ENCODE assay signal across 7 mouse cellular contexts in the genomic region with DNA sequence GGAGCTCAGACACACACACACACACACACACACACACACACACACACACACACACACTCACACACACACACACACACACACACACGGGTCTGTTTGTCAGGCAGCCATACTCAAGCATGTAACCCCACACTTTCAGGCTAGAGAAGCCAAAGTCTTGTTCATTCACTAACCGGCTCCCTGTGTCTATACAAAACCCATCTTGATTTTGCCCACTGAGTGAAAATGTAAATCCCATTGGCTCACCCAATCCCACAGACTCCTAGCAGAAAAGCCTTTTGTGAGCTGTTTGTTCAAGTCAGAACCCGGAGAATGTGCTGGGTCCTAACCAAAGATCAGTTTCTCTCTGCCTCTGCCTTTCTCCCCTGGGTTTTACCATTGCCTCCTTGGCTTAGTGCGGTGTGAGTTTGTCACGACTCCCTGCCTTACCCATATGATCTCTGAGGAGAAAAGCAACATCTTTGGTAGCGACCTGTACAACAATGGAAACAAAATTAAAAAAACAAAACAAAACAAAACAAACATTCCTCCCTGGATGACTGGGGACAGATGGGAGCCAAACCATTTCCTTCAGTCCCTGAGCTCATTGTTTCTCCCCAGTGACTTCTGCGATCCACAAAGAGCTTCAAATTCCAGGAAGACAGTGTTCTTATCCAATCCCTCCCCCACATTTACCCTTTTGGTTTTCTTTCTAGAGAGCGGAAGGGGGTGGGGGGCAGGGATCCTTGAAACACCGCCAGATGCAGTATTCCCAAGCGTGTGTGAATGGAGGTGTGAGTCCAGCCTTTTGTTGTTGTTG. TPM values are rescaled to one million over a fixed set of nuclear protein-coding genes. Genes with fewer than 3 reads are reported as not detected.
DNase-seq lines count a peak whose midpoint lies in the region; ATAC-seq lines count a peak whose summit lies in the region.

No protein-coding gene starts in this region.

- no peaks in the 10 kb centered on the region for H3K9me3 ChIP-seq in embryonic facial prominence, embryonic 10.5 days
- no peaks in the 10 kb centered on the region for H3K9me3 ChIP-seq in kidney, embryonic 16.5 days (ENCODE audit: low read length)
- no peaks in the 10 kb centered on the region for H3K9me3 ChIP-seq in neural tube, embryonic 12.5 days

- no peaks in the 10 kb centered on the region for H3K36me3 ChIP-seq in embryonic facial prominence, embryonic 10.5 days (replicated peaks)
- H3K36me3 ChIP-seq in kidney, embryonic 16.5 days (ENCODE audit: insufficient read depth, low read length): no peaks in the 10 kb centered on the region
- no peaks in the 10 kb centered on the region for H3K36me3 ChIP-seq in neural tube, embryonic 12.5 days

- H3K4me1 ChIP-seq in embryonic facial prominence, embryonic 10.5 days: peaks cover 15% of the 10 kb centered on the region; the same call in 1 of the 2 replicates
- peaks cover 15% of the 10 kb centered on the region for H3K4me1 ChIP-seq in kidney, embryonic 16.5 days (ENCODE audit: insufficient read depth, low read length)
- 0 out of 2 replicates have a peak, but pooled peaks cover 7% of the 10 kb centered on the region for H3K4me1 ChIP-seq in neural tube, embryonic 12.5 days

- peak overlapping the region; percentile 69 for H3K27ac ChIP-seq in embryonic facial prominence, embryonic 10.5 days (replicated peaks)
- H3K27ac ChIP-seq in kidney, embryonic 16.5 days (ENCODE audit: low read length): peak overlapping the region; percentile 86
- H3K27ac ChIP-seq in neural tube, embryonic 12.5 days: no peak overlapping the region

- peak overlapping the region; percentile 53 for H3K4me2 ChIP-seq in kidney, embryonic 16.5 days (replicated peaks; ENCODE audit: low read depth, low read length)
- H3K4me2 ChIP-seq in neural tube, embryonic 12.5 days (replicated peaks): peak overlapping the region; percentile 45

- 13% methylated on average over 10 of the region's 10 CpGs for WGBS in embryonic facial prominence, embryonic 10.5 days
- 18% methylated on average over 10 of the region's 10 CpGs for WGBS in kidney, embryonic 16.5 days
- WGBS in neural tube, embryonic 12.5 days: 25% methylated on average over 10 of the region's 10 CpGs

- peak; percentile 78; the same call in 1 of the 2 replicates for ATAC-seq in kidney, embryonic 16.5 days (ENCODE audit: low FRiP score, low TSS enrichment)
- ATAC-seq in neural tube, embryonic 12.5 days (ENCODE audit: low FRiP score, low read depth): no peak

- H3K27me3 ChIP-seq in embryonic facial prominence, embryonic 10.5 days (replicated peaks; ENCODE audit: low read depth, poor library complexity, severe bottlenecking): no peaks in the 10 kb centered on the region
- no peaks in the 10 kb centered on the region for H3K27me3 ChIP-seq in kidney, embryonic 16.5 days (ENCODE audit: insufficient read depth, low read length)
- no peaks in the 10 kb centered on the region for H3K27me3 ChIP-seq in neural tube, embryonic 12.5 days (replicated peaks)

- peak overlapping the region; percentile 38 for H3K4me3 ChIP-seq in embryonic facial prominence, embryonic 10.5 days
- H3K4me3 ChIP-seq in kidney, embryonic 16.5 days (ENCODE audit: low read length): peak overlapping the region; percentile 30
- H3K4me3 ChIP-seq in neural tube, embryonic 12.5 days: no peak overlapping the region

- 0 out of 2 replicates have a peak overlapping the region, but pooled peaks have one; percentile 22 for H3K9ac ChIP-seq in kidney, embryonic 16.5 days (replicated peaks; ENCODE audit: low read length)
- no peak overlapping the region for H3K9ac ChIP-seq in neural tube, embryonic 12.5 days

- DNase-seq in embryonic facial prominence, embryonic 10.5 days (ENCODE audit: low spot score): peak; percentile 53
- DNase-seq in heart, adult 9 months (ENCODE audit: low spot score in 2 of 2): peak; percentile 25 to 53
- no peak for DNase-seq in layer of hippocampus, adult 11-12 months (ENCODE audit: low spot score)
- DNase-seq in natural killer cell, adult 2 months (ENCODE audit: low spot score in 2 of 2): no peak
- DNase-seq in urinary bladder, postnatal 10 days (ENCODE audit: low spot score): no peak

RNA-seq across cellular contexts. Expression of gene Map3k9, which starts 35.6 kb away (rescaled TPM):
- polyA plus RNA-seq in embryonic facial prominence, embryonic 10.5 days (2016; fragmentation: Nextera tagmentation; extraction: Ambion mirVana): 0.96 and 1.5 TPM in 2 replicates
- 0.73 and 0.97 TPM in 2 replicates for polyA plus RNA-seq in kidney, embryonic 16.5 days (2015; fragmentation: Nextera tagmentation; extraction: Ambion mirVana)
- polyA plus RNA-seq in neural tube, embryonic 12.5 days (2016; fragmentation: Nextera tagmentation; extraction: Ambion mirVana): 7.8 and 7.9 TPM in 2 replicates

RNA-seq across cellular contexts. Expression of gene Pcnx, which starts 43.3 kb away (rescaled TPM):
- polyA plus RNA-seq in embryonic facial prominence, embryonic 10.5 days (2016; fragmentation: Nextera tagmentation; extraction: Ambion mirVana): 8.0 and 12.5 TPM in 2 replicates
- polyA plus RNA-seq in kidney, embryonic 16.5 days (2015; fragmentation: Nextera tagmentation; extraction: Ambion mirVana): 9.1 and 12.5 TPM in 2 replicates
- 11.7 and 12.4 TPM in 2 replicates for polyA plus RNA-seq in neural tube, embryonic 12.5 days (2016; fragmentation: Nextera tagmentation; extraction: Ambion mirVana)

Comparison
In these comparisons a context has a peak if more than half of its experiments do, and no peak if none do; other contexts are left out.
1. DNase-seq: peak in embryonic facial prominence, embryonic 10.5 days (single experiment) and heart, adult 9 months (2 of 2); none in layer of hippocampus, adult 11-12 months (single experiment), natural killer cell, adult 2 months (0 of 2) and urinary bladder, postnatal 10 days (single experiment).